Mouse (Mus musculus): ENCODE results near the gene Rcsd1. TPM values are rescaled to one million over a fixed set of nuclear protein-coding genes. Genes with fewer than 3 reads are reported as not detected.
A peak's percentile ranks its signal among the peaks of the same experiment; 100 is the strongest.

The Rcsd1 gene
- polyA plus RNA-seq, 1 experiment, result 6.0 TPM

- H3K4me1 ChIP-seq (ENCODE audit: control insufficient read depth, insufficient read depth, low read length), result peaks cover 2% of the 10 kb centered on the region; the same call in 1 of the 2 replicates
- peak overlapping the region; percentile 78 for H3K27ac ChIP-seq (ENCODE audit: insufficient read depth, low read length)
- TF ChIP-seq CTCF (IDR thresholded peaks at IDR 0.05; ENCODE audit: extremely low read depth, insufficient read depth, low read length) (no peak), POLR2A (IDR thresholded peaks at IDR 0.05; ENCODE audit: extremely low read depth, insufficient read depth, low read length) (no peak)
- H3K4me3 ChIP-seq (ENCODE audit: insufficient read depth, low read length), result no peak overlapping the region
These were observed 99.1 kb downstream of the Rcsd1 start for GRCm38 (mm10) chr1:165610321-165610999.

- no peak overlapping the region for H3K4me3 ChIP-seq (ENCODE audit: insufficient read depth, low read length)
- H3K27ac ChIP-seq (ENCODE audit: insufficient read depth, low read length), result peak overlapping the region; percentile 55; the same call in 1 of the 2 replicates
- TF ChIP-seq POLR2A (IDR thresholded peaks at IDR 0.05; ENCODE audit: extremely low read depth, insufficient read depth, low read length) (no peak), CTCF (IDR thresholded peaks at IDR 0.05; ENCODE audit: extremely low read depth, insufficient read depth, low read length) (no peak)
- peaks cover 3% of the 10 kb centered on the region; the same call in 1 of the 2 replicates for H3K4me1 ChIP-seq (ENCODE audit: control insufficient read depth, insufficient read depth, low read length)
These were observed 99.8 kb downstream of the Rcsd1 start for GRCm38 (mm10) chr1:165609495-165610320.

GRCm38 (mm10) chr1:165608904-165609303 is 100.7 kb downstream of the Rcsd1 start:
- TF ChIP-seq CTCF (IDR thresholded peaks at IDR 0.05; ENCODE audit: extremely low read depth, insufficient read depth, low read length) (no peak), POLR2A (IDR thresholded peaks at IDR 0.05; ENCODE audit: extremely low read depth, insufficient read depth, low read length) (no peak)

GRCm38 (mm10) chr1:165605774-165606173 is 103.8 kb downstream of the Rcsd1 start:
- TF ChIP-seq CTCF (IDR thresholded peaks at IDR 0.05; ENCODE audit: extremely low read depth, insufficient read depth, low read length), result no peak
- TF ChIP-seq POLR2A (IDR thresholded peaks at IDR 0.05; ENCODE audit: extremely low read depth, insufficient read depth, low read length), result no peak
- no peak overlapping the region for H3K27ac ChIP-seq (ENCODE audit: insufficient read depth, low read length)
- H3K4me1 ChIP-seq (ENCODE audit: control insufficient read depth, insufficient read depth, low read length), result peaks cover 3% of the 10 kb centered on the region; the same call in 1 of the 2 replicates

More at GRCm38 (mm10) chr1:165608904-165609303, 100.7 kb downstream of the Rcsd1 start:
- no peak overlapping the region for H3K27ac ChIP-seq (ENCODE audit: insufficient read depth, low read length)
- H3K4me3 ChIP-seq (ENCODE audit: insufficient read depth, low read length), result no peak overlapping the region
- peaks cover 3% of the 10 kb centered on the region; the same call in 1 of the 2 replicates for H3K4me1 ChIP-seq (ENCODE audit: control insufficient read depth, insufficient read depth, low read length)

GRCm38 (mm10) chr1:165605108-165605507 is 104.4 kb downstream of the Rcsd1 start:
- no peak overlapping the region for H3K27ac ChIP-seq (ENCODE audit: insufficient read depth, low read length)
- TF ChIP-seq CTCF (IDR thresholded peaks at IDR 0.05; ENCODE audit: extremely low read depth, insufficient read depth, low read length) (no peak), POLR2A (IDR thresholded peaks at IDR 0.05; ENCODE audit: extremely low read depth, insufficient read depth, low read length) (no peak)
- no peak overlapping the region for H3K4me3 ChIP-seq (ENCODE audit: insufficient read depth, low read length)
- 0 out of 2 replicates have a peak, but pooled peaks cover 1% of the 10 kb centered on the region for H3K4me1 ChIP-seq (ENCODE audit: control insufficient read depth, insufficient read depth, low read length)

More at GRCm38 (mm10) chr1:165605774-165606173, 103.8 kb downstream of the Rcsd1 start:
- H3K4me3 ChIP-seq (ENCODE audit: insufficient read depth, low read length), result no peak overlapping the region

- no peak overlapping the region for H3K27ac ChIP-seq (ENCODE audit: insufficient read depth, low read length)
- H3K4me3 ChIP-seq (ENCODE audit: insufficient read depth, low read length), result no peak overlapping the region
- TF ChIP-seq POLR2A (IDR thresholded peaks at IDR 0.05; ENCODE audit: extremely low read depth, insufficient read depth, low read length), result no peak
- TF ChIP-seq CTCF (IDR thresholded peaks at IDR 0.05; ENCODE audit: extremely low read depth, insufficient read depth, low read length), result no peak
- 0 out of 2 replicates have a peak, but pooled peaks cover 1% of the 10 kb centered on the region for H3K4me1 ChIP-seq (ENCODE audit: control insufficient read depth, insufficient read depth, low read length)
These were observed 105.4 kb downstream of the Rcsd1 start for GRCm38 (mm10) chr1:165604203-165604602.

GRCm38 (mm10) chr1:165603218-165603617 is 106.3 kb downstream of the Rcsd1 start:
- 0 out of 2 replicates have a peak, but pooled peaks cover 1% of the 10 kb centered on the region for H3K4me1 ChIP-seq (ENCODE audit: control insufficient read depth, insufficient read depth, low read length)
- no peak overlapping the region for H3K27ac ChIP-seq (ENCODE audit: insufficient read depth, low read length)
- H3K4me3 ChIP-seq (ENCODE audit: insufficient read depth, low read length), result no peak overlapping the region
- TF ChIP-seq CTCF (IDR thresholded peaks at IDR 0.05; ENCODE audit: extremely low read depth, insufficient read depth, low read length) (no peak), POLR2A (IDR thresholded peaks at IDR 0.05; ENCODE audit: extremely low read depth, insufficient read depth, low read length) (no peak)

- TF ChIP-seq POLR2A (IDR thresholded peaks at IDR 0.05; ENCODE audit: extremely low read depth, insufficient read depth, low read length) (no peak), CTCF (IDR thresholded peaks at IDR 0.05; ENCODE audit: extremely low read depth, insufficient read depth, low read length) (no peak)
- Histone ChIP-seq H3K27ac (ENCODE audit: insufficient read depth, low read length) (no peak overlapping the region), H3K4me1 (ENCODE audit: control insufficient read depth, insufficient read depth, low read length) (0 out of 2 replicates have a peak, but pooled peaks cover 1% of the 10 kb centered on the region), H3K4me3 (ENCODE audit: insufficient read depth, low read length) (no peak overlapping the region)
These were observed 107.7 kb downstream of the Rcsd1 start for GRCm38 (mm10) chr1:165601775-165602280.

Other genes starting within 250 kb of the Rcsd1 start
- gene Dcaf6, start 249.3 kb downstream of the Rcsd1 start, polyA plus RNA-seq (2012; rRNA removed), result 73.1 and 76.2 TPM in 2 replicates
- gene Mpc2, start 249.1 kb downstream of the Rcsd1 start, polyA plus RNA-seq (2012; rRNA removed), result 159 and 161 TPM in 2 replicates
- gene Adcy10, start 224.6 kb downstream of the Rcsd1 start, polyA plus RNA-seq (2012; rRNA removed), result 0.21 and 0.57 TPM in 2 replicates
- 41.8 and 43.7 TPM in 2 replicates for gene Mpzl1, start 75.2 kb downstream of the Rcsd1 start, polyA plus RNA-seq (2012; rRNA removed)
- 31.8 and 35.0 TPM in 2 replicates for gene Creg1, start 54.0 kb upstream of the Rcsd1 start, polyA plus RNA-seq (2012; rRNA removed)
- 0.21 and 0.34 TPM in 2 replicates for gene Cd247, start 78.9 kb upstream of the Rcsd1 start, polyA plus RNA-seq (2012; rRNA removed)